Mouse (Mus musculus) bone marrow macrophage, adult 2 months (primary cell): ENCODE measurements around the gene Tigar. TPM values are rescaled to one million over a fixed set of nuclear protein-coding genes. Genes with fewer than 3 reads are reported as not detected.

Experiments used
- H3K27ac ChIP-seq: 2 replicates; pipeline ENCODE4 v1.5.1; 2012; ENCODE audit warnings: low read depth, low read length; ENCODE audit not compliant: insufficient read depth
- H3K4me1 ChIP-seq: 2 replicates; pipeline ENCODE4 v1.6.1; 2012; ENCODE audit warnings: low read length; ENCODE audit not compliant: control insufficient read depth, insufficient read depth
- H3K4me3 ChIP-seq: 2 replicates; pipeline ENCODE4 v1.5.1; 2012; ENCODE audit warnings: mild to moderate bottlenecking, low read length, moderate library complexity; ENCODE audit not compliant: insufficient read depth
- CTCF ChIP-seq: IDR thresholded peaks from 2 replicates; pipeline ENCODE4 v1.5.1; 2012; ENCODE audit warnings: low read depth, mild to moderate bottlenecking, low read length, moderate library complexity
- POLR2A ChIP-seq: IDR thresholded peaks from 2 replicates; pipeline ENCODE4 v1.6.1; 2012; ENCODE audit warnings: mild to moderate bottlenecking, low read depth, low read length, borderline replicate concordance
- polyA plus RNA-seq: library from polyadenylated mRNA; stranded (reverse); fragments of >200 nt; gene quantifications from 2 replicates; pipeline ENCODE4 v1.2.4, GENCODE M21; 2012; ENCODE audit not compliant: missing spikeins, insufficient read depth, insufficient read length

Tigar gene
- polyA plus RNA-seq, 1 experiment, result 5.3 TPM

- no peak overlapping the region for H3K4me3 ChIP-seq
- TF ChIP-seq POLR2A (no peak), CTCF (no peak)
- H3K27ac ChIP-seq, result no peak overlapping the region
- no peaks in the 10 kb centered on the region for H3K4me1 ChIP-seq
Observed at GRCm38 (mm10) chr6:127122221-127122806, 13.0 kb upstream of the Tigar start.

GRCm38 (mm10) chr6:127114753-127115456, 5.5 kb upstream of the Tigar start:
- Histone ChIP-seq H3K4me3 (no peak overlapping the region), H3K27ac (no peak overlapping the region), H3K4me1 (no peaks in the 10 kb centered on the region)
- no peak for TF ChIP-seq POLR2A
- no peak for TF ChIP-seq CTCF

- H3K27ac ChIP-seq, result no peak overlapping the region
- peaks cover 19% of the 10 kb centered on the region for H3K4me1 ChIP-seq
- H3K4me3 ChIP-seq, result peak overlapping the region; percentile 91
- TF ChIP-seq CTCF, result no peak
- no peak for TF ChIP-seq POLR2A
Observed at GRCm38 (mm10) chr6:127108368-127109060, 843 bp downstream of the Tigar start.

- TF ChIP-seq CTCF (no peak), POLR2A (no peak)
- no peak overlapping the region for H3K27ac ChIP-seq
- no peak overlapping the region for H3K4me3 ChIP-seq
- peaks cover 19% of the 10 kb centered on the region for H3K4me1 ChIP-seq
Observed at GRCm38 (mm10) chr6:127107413-127107812, 1.9 kb downstream of the Tigar start.

GRCm38 (mm10) chr6:127106726-127107125, 2.6 kb downstream of the Tigar start:
- peaks cover 19% of the 10 kb centered on the region for H3K4me1 ChIP-seq
- TF ChIP-seq CTCF (no peak), POLR2A (no peak)
- H3K27ac ChIP-seq, result no peak overlapping the region
- no peak overlapping the region for H3K4me3 ChIP-seq

GRCm38 (mm10) chr6:127106189-127106588, 3.2 kb downstream of the Tigar start:
- Histone ChIP-seq H3K4me3 (no peak overlapping the region), H3K27ac (no peak overlapping the region)
- TF ChIP-seq CTCF, result no peak
- no peak for TF ChIP-seq POLR2A

GRCm38 (mm10) chr6:127105107-127105506, 4.2 kb downstream of the Tigar start:
- Histone ChIP-seq H3K27ac (no peak overlapping the region), H3K4me3 (no peak overlapping the region), H3K4me1 (peaks cover 19% of the 10 kb centered on the region)
- TF ChIP-seq POLR2A (no peak), CTCF (peak; percentile 73)

More at GRCm38 (mm10) chr6:127106189-127106588, 3.2 kb downstream of the Tigar start:
- peaks cover 19% of the 10 kb centered on the region for H3K4me1 ChIP-seq

- no peak overlapping the region for H3K4me3 ChIP-seq
- H3K4me1 ChIP-seq, result peaks cover 19% of the 10 kb centered on the region
- TF ChIP-seq CTCF (no peak), POLR2A (no peak)
- H3K27ac ChIP-seq, result no peak overlapping the region
Observed at GRCm38 (mm10) chr6:127104396-127105029, 4.8 kb downstream of the Tigar start.

- Histone ChIP-seq H3K4me3 (no peak overlapping the region), H3K27ac (no peak overlapping the region), H3K4me1 (peaks cover 19% of the 10 kb centered on the region)
- TF ChIP-seq POLR2A, result no peak
- TF ChIP-seq CTCF, result no peak
Observed at GRCm38 (mm10) chr6:127103506-127104275, 5.7 kb downstream of the Tigar start.
